Mouse (Mus musculus) erythroblast, embryonic 14.5 days (primary cell): ENCODE measurements around the gene Gm7073.

Source experiments
- GATA1 ChIP-seq: IDR thresholded peaks from 2 replicates; pipeline ENCODE4 v1.6.1; 2012; ENCODE audit warnings: low read length, inconsistent platforms, mixed read lengths
- TAL1 ChIP-seq: IDR thresholded peaks from 3 replicates; pipeline ENCODE4 v1.6.1; 2012; ENCODE audit warnings: low read length, inconsistent platforms, mixed read lengths

DNA sequence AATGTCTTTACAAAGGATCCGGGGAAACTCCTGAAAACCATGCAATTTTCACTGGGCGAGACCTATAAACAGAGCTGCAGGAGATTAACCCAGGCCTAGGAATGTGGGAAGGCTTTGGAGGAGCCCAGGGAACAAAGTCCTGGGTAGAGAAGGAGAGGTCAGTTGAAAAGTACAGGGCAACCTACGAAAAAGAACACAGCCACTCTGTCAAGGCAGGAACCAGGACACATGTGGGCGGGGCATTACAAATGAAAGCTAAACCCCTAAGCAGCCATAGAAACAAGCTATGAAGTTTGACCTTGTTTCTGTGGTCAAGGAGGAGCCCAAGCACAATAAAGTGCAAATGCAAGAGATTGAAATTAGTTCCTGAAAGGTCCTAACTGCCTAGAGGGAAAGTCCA is 133.4 kb downstream of the Gm7073 start:
- TF ChIP-seq TAL1 (no peak), GATA1 (no peak)
